Mouse (Mus musculus) layer of hippocampus, adult 8-10 months (tissue): ENCODE measurements at regions not wholly inside any gene's neighbourhood (a gene's known extent, or its start where the extent isn't known, plus 50 kb on each side); places are given as distances from the start of the nearest gene placed in this dataset.

Source experiments
- DNase-seq, 2 experiments: peaks; one replicate each; pipeline ENCODE4 v3.0.0; 2022; ENCODE audit warnings: low spot score in 2 of 2

DNA sequence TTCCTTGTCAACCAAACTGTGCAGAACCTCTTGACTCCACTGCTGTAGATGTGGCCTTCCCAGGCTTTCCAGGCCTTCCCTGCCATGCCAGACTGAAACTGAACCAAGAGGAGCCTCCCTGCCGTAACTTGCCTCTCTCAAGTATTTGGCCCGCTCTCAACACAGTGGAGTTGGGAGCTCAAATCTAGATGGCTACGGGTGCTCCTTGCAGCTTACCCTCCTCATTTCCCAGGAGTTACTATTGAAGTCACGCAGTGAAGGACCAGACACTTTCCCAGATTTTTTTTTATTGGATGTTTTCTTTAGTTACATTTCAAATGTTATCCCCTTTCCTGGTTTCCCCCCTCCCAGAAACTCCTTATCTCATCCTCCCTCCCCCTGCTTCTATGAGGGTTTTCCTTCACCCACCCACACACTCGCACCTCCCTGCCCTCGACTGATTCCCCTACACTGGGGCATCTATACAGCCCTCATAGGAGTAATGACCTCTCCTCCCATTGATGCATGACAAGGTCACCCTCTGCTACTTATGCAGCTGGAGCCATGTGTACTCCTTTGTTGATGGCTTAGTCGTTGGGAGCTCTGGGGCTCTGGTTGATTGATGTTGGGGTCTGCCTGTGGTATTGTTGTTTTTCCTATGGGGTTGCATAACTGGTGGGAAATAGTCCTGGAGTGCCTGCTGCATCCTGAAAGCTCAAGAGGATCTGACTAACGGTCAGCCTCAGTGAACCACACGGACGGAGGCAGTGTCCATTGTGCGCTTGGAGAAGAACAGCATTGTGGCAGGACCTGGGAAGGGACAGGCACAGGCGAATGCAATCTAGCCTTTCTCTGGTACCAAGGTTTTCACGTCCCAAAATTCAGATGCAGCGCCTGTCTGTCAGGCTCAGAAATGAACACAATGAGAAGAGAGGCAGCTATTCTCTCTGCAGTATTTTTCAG, 602.5 kb downstream of the Dok5 start:
- DNase-seq, result no peak

DNA sequence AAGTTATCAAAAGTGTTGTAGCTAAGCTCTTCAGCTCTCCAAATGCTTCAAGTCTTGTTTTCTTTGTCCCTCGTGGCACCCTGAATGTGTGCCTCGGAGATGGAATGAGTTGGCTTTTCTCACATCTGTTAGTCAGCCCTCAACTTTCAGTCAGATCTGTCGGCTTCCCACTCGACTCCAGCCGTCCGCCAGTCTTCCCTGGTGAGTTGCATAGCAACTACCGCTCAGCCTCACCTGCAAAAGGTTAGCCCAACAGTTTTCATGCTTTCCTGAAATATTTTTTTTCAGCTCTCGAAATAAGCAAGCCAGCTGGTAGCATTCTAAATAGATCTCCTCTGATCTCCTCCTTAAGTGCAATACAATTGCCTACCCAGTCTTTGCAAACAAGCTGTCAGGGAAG, 601.2 kb downstream of the Dok5 start:
- DNase-seq, result no peak

DNA sequence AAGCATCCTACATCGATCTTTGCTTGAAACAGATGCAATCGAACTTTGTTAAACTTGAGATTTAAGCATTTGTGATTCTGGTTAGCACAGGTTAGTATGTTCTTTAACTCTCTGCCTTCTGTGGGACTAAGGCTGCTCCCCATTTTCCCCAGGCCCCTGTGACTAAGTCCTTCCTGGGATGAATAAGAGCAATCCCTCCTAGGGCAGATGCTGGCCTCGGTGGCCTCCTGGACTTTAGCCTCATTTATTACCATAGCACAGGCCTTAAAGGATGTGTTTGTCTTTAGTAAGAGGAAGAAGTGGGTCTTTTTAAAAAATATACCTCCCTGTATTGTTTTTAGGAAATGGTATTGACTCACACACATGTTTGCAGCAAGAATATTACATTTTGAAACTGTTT, 599.9 kb downstream of the Dok5 start:
- no peak for DNase-seq

DNA sequence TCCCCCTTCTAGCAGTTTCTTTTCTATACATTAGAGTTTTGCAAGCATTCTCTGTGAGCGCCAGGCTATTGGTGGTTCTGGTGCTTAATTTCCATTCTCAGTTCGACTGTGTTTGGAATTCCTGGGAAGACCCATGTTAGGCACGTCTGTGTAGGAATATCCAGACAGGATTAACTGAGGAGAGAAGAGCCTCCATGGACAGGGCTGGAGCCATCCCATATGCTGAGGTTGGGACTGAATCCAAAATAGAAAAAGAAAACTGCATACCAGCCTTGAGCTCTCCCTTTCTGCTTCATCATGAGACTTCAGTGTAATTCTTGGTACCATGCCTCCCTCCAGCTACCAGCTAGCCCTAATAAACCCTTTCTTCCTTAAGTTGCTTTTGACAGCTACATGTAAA, 595.3 kb downstream of the Dok5 start:
- DNase-seq, result no peak

DNA sequence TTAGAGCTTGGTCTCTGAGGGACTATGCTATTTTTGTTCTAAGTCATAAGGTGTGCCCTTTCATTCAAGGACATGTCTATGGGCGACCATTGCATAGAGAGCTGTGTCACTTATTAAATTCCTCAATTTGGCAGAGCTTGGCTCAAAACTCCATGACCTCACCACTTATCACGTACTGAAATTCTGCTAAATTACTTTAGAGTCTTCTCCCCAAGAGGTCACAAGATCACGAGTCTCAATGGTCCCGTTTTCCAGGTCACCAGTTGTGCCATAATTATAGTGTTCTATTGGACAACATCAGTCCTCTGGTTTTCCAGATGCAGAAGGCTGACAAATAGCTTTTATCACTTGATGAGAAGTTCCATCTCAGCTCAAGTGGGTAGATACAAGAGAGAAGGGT, 576.9 kb downstream of the Dok5 start:
- no peak for DNase-seq

DNA sequence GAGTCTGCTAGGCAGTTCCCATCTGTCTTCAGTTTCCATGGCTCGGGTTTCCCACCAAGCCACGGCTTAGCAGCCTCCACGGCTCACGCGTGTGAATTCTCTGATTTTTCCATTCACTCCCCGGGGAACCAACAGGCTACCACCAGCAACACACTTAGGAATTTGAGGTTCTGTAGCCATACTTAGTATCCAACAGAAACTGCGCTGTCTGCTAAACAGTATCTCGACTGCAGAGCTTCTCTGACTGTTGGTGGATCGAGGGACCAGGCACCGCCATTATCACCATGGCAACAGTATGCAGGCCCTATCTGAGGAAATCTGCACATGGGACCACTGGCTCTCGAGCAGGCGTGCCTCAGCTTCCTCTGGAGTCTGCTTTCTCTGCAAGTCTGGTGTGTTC, 574.4 kb downstream of the Dok5 start:
- DNase-seq, result no peak

DNA sequence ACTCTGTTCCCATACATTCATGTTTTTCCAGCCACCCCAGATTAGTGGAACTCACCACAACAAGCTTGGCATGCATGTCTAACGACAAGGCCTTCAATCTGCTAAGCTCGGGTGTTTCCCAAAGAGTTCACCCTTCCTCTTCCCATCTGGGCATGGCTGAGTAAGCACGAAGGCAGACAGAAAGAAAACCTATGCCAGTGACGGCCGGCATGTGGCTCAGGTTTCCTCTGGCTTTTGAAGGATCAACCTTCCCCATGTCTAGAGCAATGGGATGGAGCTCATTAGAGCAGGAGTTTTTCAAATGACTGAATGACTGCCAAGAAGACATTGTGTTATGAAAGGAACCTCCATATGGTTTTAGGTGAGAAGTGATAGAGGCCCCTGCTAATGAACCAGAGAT, 566.9 kb downstream of the Dok5 start:
- DNase-seq, result no peak

DNA sequence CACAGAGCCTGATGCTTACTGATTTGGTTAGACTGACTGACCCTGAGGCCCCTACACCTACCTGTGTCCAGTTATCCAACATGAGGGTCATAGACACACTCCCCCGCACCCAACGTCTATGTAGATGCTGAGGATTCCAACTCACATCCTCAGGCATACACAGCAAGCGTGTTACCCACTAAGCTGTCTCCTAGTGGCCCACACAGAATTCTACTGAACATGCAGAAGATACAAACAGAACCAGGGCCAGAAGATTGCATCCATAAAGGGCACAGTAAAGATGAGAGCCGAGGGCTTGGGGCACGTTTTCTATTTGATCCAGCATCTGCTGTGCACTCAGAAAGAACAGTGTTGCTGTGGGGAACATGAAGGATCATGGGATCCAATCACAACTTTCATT, 564.0 kb downstream of the Dok5 start:
- no peak for DNase-seq

DNA sequence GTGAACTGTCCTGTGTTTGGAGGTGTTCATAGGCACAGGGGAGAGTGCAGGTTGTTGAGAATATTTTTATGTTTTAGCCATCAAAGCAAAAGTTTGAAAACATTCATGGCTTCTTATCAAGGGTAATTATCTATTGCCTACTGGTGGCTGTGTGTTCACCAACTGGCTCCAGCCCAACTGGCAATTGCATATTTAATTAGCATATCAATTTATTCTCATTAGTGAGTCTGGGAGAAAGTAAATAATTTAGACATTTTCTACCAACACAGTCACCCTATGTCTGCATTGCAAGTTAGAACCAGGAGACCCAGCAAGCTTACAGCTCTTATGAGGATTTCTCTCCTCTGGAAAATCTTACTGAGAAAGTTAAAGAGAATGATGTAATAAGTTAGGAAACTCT, 561.0 kb downstream of the Dok5 start:
- no peak for DNase-seq

DNA sequence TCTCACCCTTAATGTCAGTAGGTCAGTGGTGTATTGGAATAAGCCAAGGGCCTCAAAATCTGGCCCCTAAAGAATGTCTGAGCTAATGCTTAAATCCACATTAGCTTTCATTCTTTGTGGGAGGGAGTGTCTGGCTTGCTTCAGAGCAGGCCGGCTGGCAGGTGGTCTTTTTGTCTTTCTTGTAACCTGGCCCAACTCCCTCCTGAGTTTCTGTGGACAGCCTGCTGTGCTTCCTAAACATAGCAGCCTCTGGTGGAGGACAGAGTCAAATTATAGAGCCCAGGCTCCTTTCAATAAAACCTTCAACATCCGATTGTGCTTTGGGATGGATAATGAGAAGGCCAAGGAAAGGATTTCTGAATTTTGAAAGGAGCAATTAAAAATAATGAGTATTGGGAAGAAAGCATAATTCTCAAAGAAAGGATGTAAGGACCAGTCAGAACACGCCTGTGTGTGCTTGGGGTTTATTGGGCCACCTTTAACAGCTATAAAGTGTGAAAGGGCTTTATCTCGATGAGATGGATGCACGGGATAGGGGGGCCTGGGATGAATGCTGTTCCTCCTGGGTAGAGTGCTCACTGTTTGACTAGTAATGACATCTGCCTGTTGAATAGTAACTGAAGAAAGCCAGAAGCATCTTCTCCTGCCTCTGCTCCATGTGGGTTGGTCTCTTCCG, 554.2 kb downstream of the Dok5 start:
- no peak for DNase-seq

DNA sequence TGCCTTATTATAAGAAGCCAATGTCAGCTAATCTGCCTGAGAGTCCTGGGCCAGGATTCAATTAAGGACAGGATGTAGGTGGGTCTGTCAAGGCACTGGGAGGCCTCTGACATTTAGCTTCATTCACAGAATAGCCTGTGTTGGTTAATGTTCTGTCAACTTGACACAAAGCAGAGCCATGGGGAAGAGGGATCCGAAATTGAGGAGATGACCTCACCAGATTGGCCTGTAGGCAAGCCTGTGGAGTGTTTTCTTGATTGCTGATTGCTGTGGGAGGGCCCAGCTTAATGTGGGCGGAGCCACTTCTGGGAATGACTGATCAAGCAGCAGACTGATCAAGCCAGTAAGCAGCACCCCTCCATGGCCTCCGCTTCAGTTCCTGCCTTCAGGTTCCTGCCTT, 548.5 kb downstream of the Dok5 start:
- no peak for DNase-seq

DNA sequence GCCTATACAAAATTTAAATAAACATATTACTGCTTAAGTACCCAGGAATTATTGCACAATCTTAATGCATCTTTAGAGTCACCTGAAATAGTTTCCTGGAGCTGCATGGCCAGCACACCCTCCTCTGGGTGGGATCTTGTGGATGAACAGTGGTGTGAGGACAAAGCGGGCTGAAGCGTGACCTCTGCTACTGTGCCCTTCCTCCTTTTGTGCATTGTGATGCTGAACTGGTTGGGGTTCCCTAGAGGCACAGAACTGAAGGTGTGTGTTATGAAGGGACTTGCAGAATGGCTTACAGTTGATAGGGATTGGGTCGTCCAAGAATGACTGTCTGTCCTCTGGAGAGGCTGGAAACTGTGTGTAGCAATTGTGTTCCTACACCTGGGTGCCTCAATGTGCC, 547.7 kb downstream of the Dok5 start:
- no peak for DNase-seq

DNA sequence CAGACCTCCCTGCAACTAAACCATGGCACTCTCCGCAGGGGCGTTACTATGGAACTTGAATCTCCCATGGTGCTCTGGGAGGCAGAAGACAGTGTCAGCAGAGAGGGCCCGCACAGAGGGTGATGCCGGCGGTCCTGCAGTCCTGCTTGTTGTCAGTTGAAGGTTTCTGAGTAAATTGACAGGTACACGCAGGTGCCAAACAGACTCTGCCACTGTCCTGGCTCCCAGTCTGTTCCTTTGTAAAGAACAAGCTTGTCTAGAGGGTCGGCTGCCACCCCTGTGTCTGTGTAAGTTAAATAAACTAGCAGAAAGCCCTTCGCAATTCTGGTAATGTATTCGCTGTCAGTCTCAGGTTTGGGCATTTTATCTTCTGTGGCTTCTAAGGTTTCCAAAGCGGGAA, 521.6 kb downstream of the Dok5 start:
- no peak for DNase-seq

DNA sequence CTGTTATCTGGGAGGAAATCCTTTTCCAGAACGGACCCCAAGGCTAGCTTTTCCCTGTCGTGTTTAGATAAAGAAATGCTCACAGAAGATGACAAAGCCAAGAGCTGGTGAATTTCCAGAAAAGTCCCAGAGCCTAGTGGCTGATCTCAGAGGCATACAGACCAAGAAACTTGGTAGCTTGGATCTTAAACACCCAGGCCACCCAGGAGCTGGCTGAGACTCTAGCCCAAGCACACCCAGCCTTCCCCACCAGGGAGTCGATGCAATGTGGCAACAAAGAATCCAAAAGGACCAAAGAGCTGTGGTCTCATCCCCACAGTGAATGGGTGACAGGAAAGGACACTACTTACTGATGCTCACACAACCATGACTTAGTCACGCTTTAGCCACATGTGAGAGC, 513.8 kb downstream of the Dok5 start:
- no peak for DNase-seq

DNA sequence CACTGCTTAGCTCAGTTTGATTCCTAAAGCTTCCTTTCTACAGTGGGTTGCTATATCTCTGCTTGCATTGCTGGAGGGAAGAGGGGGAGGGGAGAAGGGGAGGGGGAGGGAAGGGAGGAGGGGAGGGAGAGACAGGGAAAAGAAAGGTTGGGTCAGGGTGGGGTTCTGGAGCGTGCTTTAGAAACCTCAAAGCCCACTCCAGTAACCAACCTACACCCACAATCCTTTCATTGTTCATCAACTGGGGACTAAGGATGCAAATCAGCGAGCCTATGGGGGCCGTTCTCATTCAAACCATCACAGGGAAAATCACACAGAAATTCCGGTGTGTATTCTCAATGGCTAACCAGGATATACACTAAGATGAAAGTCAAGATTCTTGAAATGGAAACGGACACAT, 510.7 kb downstream of the Dok5 start:
- DNase-seq, result no peak

DNA sequence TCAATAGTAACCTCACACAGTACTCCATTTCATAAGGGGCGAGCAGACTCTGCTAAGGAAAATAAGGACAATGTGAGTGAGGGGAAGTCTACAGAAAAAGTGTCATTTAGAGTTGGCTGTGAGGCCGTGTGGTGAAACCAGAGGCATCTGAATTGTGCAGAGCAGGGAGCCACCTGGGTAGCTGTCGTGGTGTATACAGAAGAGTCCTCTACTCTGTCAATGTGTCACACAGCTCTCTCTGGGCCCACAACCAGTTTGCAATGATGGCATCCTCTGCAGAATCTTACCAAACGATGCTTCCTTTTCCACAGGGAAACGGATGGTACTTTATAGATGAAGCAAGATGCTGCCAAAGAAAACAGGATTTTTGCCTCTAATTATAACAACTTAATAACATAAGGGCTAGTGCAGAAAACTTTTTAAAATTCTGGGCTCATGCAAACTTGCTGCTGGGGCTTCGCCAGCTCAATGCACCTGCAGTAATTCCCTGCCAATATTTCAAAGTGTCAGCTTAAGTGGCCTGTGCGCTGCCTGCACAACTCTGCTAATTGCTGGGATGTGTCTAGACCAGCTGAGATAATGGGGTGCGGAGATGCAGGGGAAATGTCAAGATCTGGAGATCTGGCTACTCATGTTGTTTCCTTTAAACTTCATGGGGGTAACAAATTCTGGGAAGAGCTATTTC, 505.8 kb downstream of the Dok5 start:
- DNase-seq, result peak in 1 of 2 experiments; percentile 11

DNA sequence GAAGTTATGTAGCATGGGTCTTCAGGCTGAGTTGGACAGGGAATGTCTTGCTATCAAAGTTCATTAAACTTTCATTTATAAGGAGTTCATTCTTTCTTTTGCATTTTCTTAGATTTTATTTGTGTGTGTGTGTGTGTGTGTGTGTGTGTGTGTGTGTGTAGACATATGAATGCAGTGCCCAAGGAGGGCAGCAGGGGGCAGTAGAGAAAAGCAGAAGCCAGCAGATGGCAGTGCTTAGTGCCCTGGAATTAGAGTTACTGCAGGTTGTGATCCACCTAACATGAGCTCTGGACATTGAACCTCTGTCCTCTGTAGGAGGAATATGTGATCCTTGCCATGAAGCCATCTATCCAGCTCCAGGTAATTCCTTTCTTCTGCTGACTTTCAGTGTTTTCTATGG, 501.2 kb downstream of the Dok5 start:
- no peak for DNase-seq

DNA sequence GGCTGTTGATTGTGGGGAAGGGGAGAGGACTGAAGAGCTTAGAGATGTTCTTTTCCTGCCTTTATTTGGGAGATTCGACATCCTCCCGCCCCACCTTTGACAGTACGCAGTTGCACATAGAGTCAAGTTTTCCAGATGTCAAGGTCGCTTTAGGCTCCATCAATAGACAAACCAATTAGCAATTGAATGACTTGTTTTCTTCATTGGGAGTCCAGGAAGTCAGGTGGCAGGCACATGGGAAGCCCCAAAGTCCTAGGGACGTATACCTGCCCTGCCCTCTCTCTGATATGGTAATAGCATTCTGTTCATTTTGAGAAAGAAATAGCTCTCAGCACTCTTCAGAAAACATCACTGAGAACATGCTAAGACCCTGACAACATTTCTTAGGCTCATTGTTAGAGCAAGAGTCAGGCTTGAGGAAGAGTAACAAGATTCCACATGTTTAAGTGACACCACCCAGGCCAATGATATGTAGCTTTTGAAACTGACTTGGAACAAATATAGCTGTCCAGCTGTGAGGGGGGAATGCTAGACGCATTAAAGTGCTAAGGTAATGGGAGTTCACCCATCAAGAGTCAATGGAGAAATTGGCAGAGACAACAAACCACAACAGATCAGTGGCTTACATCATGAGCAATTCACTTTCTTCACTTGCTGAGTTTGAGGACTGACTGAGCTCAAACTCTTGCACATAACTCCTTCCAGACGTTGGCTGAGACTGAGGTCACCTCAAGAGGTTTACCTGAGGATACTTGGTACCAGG, 499.9 kb downstream of the Dok5 start:
- no peak for DNase-seq

DNA sequence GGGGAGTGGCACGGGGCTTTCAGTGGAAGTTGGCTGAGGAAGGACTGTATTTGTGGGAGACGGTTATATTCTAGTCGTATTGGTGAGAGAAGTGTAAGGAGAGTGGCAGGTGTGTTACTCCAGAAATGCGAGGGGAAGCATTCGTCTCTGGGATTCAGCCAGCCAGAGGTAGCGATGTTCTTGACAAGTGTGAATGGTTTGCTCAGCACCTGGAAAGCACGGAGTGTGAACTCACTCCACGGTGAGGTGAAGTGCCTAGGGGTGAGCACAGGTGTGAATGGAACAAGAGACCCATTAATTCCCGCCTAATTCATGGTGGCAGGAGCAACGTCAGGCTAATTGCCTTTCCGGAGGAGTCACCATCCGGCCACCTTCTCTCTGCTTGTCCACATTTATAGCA, 498.9 kb downstream of the Dok5 start:
- no peak for DNase-seq

DNA sequence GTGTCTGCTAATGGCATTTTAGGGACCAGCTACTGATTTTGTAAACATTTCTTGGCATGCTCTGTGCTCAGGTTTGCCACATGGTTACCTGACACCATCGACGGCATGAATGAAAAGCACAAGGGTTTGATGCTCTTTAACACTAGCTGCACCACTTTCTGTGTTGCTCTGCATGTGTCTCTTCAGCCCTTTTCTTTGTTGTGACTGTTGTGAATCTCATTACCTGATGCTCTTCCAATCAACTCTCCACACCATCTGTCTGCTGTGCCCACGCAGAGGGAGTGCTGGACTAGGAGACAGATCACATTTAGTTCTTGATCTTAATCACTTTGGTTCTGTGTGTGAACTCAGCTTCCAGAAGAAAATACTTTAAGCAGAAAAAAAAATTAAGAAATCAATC, 496.6 kb downstream of the Dok5 start:
- DNase-seq, result peak; percentile 7 to 11

DNA sequence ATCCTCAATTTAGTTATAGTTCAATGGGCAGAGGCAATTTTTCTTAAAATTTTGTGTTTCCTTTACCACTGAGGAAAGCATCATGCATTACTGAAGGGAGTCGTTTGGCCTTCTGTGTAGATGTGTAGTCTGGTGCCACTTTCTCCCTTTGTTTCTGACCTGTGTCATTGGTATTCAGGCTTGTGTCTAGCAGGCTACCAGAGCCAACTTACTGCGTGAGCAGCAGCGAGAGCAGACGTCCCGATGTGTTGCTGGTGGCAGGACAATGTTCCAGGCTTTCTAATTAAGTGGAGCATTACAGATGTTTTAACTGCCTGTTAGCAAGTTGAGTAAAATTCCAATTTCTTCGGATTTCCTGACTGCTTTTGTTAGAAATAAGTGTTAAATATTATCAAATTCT, 482.2 kb downstream of the Dok5 start:
- no peak for DNase-seq

DNA sequence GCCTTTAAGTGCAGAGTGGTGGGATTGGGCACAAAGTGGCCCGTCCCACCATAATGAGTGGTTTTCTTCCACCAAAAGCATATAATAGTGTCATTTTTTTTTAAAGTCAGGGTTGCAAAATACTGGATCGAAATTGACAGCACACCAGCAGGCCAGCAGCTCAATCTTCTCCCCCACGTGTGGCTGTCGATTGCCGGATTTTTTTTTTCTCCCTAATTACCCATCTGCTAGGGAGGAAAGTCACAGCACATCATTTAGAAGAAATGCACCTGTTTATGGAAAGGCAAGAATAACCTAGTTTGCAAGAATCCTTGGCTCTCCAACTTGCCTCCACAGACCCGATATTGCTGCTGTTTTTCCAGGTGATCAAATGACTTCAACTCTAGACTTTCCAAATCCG, 464.9 kb downstream of the Dok5 start:
- DNase-seq, result no peak
